In the genomic region with DNA sequence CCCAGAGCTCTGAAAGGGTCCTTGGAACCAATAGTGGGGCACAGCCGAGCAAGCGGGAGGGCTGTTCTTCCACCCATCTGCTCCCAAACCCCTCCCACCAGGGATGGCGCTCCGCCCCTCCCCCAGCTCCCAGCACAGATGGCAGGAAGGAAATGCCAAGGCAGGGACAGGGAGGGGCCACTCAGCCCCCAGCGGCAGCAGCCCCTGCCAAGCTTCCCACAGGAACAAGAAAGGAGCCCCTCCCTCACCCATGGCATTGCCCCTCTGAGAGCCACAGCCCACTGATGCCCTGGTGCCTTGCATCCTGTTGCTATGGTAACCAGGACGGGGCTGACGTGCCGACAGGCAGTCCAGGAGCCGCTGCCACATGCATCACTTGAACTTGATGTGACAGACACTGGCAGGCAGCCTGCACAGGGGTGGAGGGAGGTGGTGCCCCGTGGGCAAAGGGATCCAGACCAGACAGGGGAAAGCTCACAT, we compare ENCODE assay signal across 7 mouse cellular contexts. TPM values are rescaled to one million over a fixed set of nuclear protein-coding genes. Genes with fewer than 3 reads are reported as not detected.
DNase-seq lines count a peak whose midpoint lies in the region; ATAC-seq and TF ChIP-seq lines count a peak whose summit lies in the region.

No protein-coding gene starts in this region.

- peaks cover 79% of the 10 kb centered on the region for H3K4me1 ChIP-seq in forebrain, embryonic 13.5 days
- H3K4me1 ChIP-seq in intestine, embryonic 15.5 days (replicated peaks), result 0 out of 2 replicates have a peak, but pooled peaks cover 2% of the 10 kb centered on the region
- no peaks in the 10 kb centered on the region for H3K4me1 ChIP-seq in lung, adult 2 months (ENCODE audit: control insufficient read depth, insufficient read depth, low read length)

- H3K4me3 ChIP-seq in forebrain, embryonic 13.5 days, result 0 out of 2 replicates have a peak overlapping the region, but pooled peaks have one; percentile 3
- H3K4me3 ChIP-seq in intestine, embryonic 15.5 days (replicated peaks), result no peak overlapping the region
- H3K4me3 ChIP-seq in lung, adult 2 months (replicated peaks; ENCODE audit: extremely low read depth, low read depth, low read length), result no peak overlapping the region

- H3K4me2 ChIP-seq in forebrain, embryonic 13.5 days, result peak overlapping the region; percentile 42
- H3K4me2 ChIP-seq in intestine, embryonic 15.5 days (replicated peaks), result no peak overlapping the region

- TF ChIP-seq POLR2A in brain, embryonic 14.5 days (IDR thresholded peaks at IDR 0.05; ENCODE audit: borderline replicate concordance, extremely low read depth, insufficient read depth, insufficient read length, poor library complexity, severe bottlenecking), result no peak
- no peak for TF ChIP-seq POLR2A in lung, adult 2 months (IDR thresholded peaks at IDR 0.05; ENCODE audit: borderline replicate concordance, extremely low read depth, low read depth, low read length)

- no peaks in the 10 kb centered on the region for H3K27me3 ChIP-seq in forebrain, embryonic 13.5 days
- H3K27me3 ChIP-seq in intestine, embryonic 15.5 days (replicated peaks), result peaks cover 11% of the 10 kb centered on the region; the same call in 1 of the 2 replicates

- ATAC-seq in forebrain, embryonic 13.5 days, result peak; percentile 92
- ATAC-seq in intestine, embryonic 15.5 days, result peak; percentile 44

- peak; percentile 81 for DNase-seq in MN1 (ENCODE audit: low spot score)
- peak; percentile 99 for DNase-seq in brain, embryonic 14.5 days (ENCODE audit: low read depth)
- DNase-seq in lung, adult 2 months, result peak; percentile 28
- peak; percentile 70 for DNase-seq in retina, postnatal 7 days (ENCODE audit: low read depth, low spot score)
- no peak for DNase-seq in spleen, postnatal 36 days (ENCODE audit: low spot score in 2 of 2)

- H3K36me3 ChIP-seq in forebrain, embryonic 13.5 days (ENCODE audit: poor library complexity, severe bottlenecking), result no peaks in the 10 kb centered on the region
- H3K36me3 ChIP-seq in intestine, embryonic 15.5 days, result no peaks in the 10 kb centered on the region

- H3K9me3 ChIP-seq in forebrain, embryonic 13.5 days (replicated peaks), result no peaks in the 10 kb centered on the region
- no peaks in the 10 kb centered on the region for H3K9me3 ChIP-seq in intestine, embryonic 15.5 days

- peak overlapping the region; percentile 43; the same call in 1 of the 2 replicates for H3K9ac ChIP-seq in forebrain, embryonic 13.5 days
- H3K9ac ChIP-seq in intestine, embryonic 15.5 days, result no peak overlapping the region

- WGBS in forebrain, embryonic 13.5 days, result 0% methylated on average over 10 of the region's 10 CpGs
- WGBS in intestine, embryonic 15.5 days, result 4% methylated on average over 10 of the region's 10 CpGs
- 0% methylated on average over 10 of the region's 10 CpGs for WGBS in lung, adult 2 months

- no peak for TF ChIP-seq CTCF in brain, embryonic 14.5 days (IDR thresholded peaks at IDR 0.05; ENCODE audit: borderline replicate concordance, extremely low read depth, insufficient read depth, insufficient read length)
- TF ChIP-seq CTCF in lung, adult 2 months (IDR thresholded peaks at IDR 0.05; ENCODE audit: insufficient read depth, low read length), result no peak

- peak overlapping the region; percentile 94 for H3K27ac ChIP-seq in forebrain, embryonic 13.5 days
- H3K27ac ChIP-seq in intestine, embryonic 15.5 days, result no peak overlapping the region

RNA-seq across cellular contexts. Expression of gene Foxo6, which starts 44.3 kb away (rescaled TPM):
- polyA plus RNA-seq in brain, embryonic 14.5 days (2012; rRNA removed), result 22.7 and 35.4 TPM in 2 replicates
- polyA plus RNA-seq in forebrain, embryonic 13.5 days (2015; fragmentation: Nextera tagmentation; extraction: Ambion mirVana), result 3.1 and 3.8 TPM in 2 replicates
- polyA plus RNA-seq in intestine, embryonic 15.5 days (2015; fragmentation: Nextera tagmentation; extraction: Ambion mirVana), result 0.20 and 0.29 TPM in 2 replicates
- 3.1 and 4.1 TPM in 2 replicates for polyA plus RNA-seq in lung, adult 2 months (2012; rRNA removed)

Comparison
In these comparisons a context has a peak if more than half of its experiments do, and no peak if none do; other contexts are left out.
1. DNase-seq: peak in MN1 (single experiment), brain, embryonic 14.5 days (single experiment), lung, adult 2 months (single experiment) and retina, postnatal 7 days (single experiment); none in spleen, postnatal 36 days (0 of 2).